Mouse (Mus musculus) C2C12 (cell line): ENCODE data around the gene Adgrv1.

Experiments used
- CTCF ChIP-seq: IDR thresholded peaks from one replicate; pipeline ENCODE4 v1.5.1; 2011; ENCODE audit not compliant: control insufficient read depth, insufficient read depth, insufficient read length
- FOSL1 ChIP-seq: IDR thresholded peaks from one replicate; pipeline ENCODE4 v1.8.0; 2011; ENCODE audit warnings: mild to moderate bottlenecking, low read length; ENCODE audit not compliant: poor library complexity, insufficient read depth, severe bottlenecking
- MAX ChIP-seq: IDR thresholded peaks from one replicate; pipeline ENCODE4 v1.6.1; 2011; ENCODE audit warnings: mild to moderate bottlenecking, control low read depth

DNA sequence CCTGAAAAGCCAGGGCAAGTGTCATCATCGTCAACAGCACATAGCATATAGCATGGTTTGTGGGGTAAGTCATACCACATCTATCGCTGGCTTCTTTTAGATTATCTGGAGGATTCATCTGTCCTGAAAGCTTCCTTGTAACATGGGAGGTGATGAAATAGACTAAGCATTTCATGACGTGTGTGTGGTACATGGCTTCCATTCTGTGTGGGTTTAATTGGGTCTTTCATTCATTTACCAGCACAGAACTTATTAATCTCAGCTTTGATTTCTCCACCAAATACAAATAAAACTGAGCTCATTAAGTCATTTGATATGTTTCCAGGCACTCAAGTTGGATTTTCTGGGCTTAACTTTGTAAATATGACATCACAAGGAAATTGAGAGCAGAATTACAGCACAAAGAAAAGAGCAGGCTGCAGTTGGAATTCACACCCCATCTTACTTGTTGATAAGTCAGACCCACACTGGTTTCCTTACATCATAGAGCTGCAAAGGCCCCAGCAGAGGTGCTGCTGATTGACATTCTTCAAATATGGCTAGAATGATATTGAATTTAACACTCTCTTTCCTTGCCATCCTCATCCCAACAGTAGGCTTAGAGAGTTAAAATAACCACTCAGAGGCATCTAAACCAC is 396.1 kb downstream of the Adgrv1 start:
- TF ChIP-seq CTCF = no peak
- no peak for TF ChIP-seq FOSL1
- no peak for TF ChIP-seq MAX
